In genomic region chr1:151251194-151252010, GRCm38 (mm10) we compare ENCODE assay signal across 8 mouse cellular contexts. TPM values are rescaled to one million over a fixed set of nuclear protein-coding genes. Genes with fewer than 3 reads are reported as not detected.
DNase-seq lines count a peak whose midpoint lies in the region; ATAC-seq and TF ChIP-seq lines count a peak whose summit lies in the region.

No protein-coding gene starts in this region.

- no peak for DNase-seq in kidney, postnatal 4 days
- no peak for DNase-seq in MEL (ENCODE audit: low read depth, low spot score)
- DNase-seq in gonadal fat pad, adult 2 months (ENCODE audit: low read depth) = peak; percentile 67
- DNase-seq in frontal cortex, postnatal 25 days (ENCODE audit: low spot score in 2 of 2) = no peak
- DNase-seq in left cerebral cortex, postnatal 4 days = no peak
- no peak for DNase-seq in left cerebral cortex, postnatal 14 days (ENCODE audit: low spot score in 2 of 2)

- no peaks in the 10 kb centered on the region for H3K27me3 ChIP-seq in kidney, embryonic 16.5 days (ENCODE audit: insufficient read depth, low read length)
- H3K27me3 ChIP-seq in MEL (ENCODE audit: control insufficient read depth in 1 of 2, insufficient read depth in 2 of 2, low read length in 2 of 2) = no peaks in the 10 kb centered on the region; a peak in 1 of 4 replicates

- no peak overlapping the region for H3K27ac ChIP-seq in kidney, embryonic 16.5 days (ENCODE audit: low read length)
- peak overlapping the region; percentile 64 for H3K27ac ChIP-seq in MEL (ENCODE audit: control insufficient read depth, low read depth, low read length)

- H3K4me3 ChIP-seq in kidney, embryonic 16.5 days (ENCODE audit: low read length) = peak overlapping the region; percentile 26
- peak overlapping the region; percentile 94 for H3K4me3 ChIP-seq in MEL (ENCODE audit: control insufficient read depth in 1 of 2, insufficient read depth in 1 of 2, low read depth in 2 of 2, low read length in 2 of 2)

- 72% methylated on average over 14 of the region's 14 CpGs for whole genome bisulfite sequencing in kidney, embryonic 16.5 days

- intact Hi-C loops in left cerebral cortex, postnatal 4 days (cut with DNase I) = no loop called here
- intact Hi-C loops in left cerebral cortex, postnatal 14 days (cut with DNase I) = loop anchor here (10.0 kb wide), 2 partner anchors 93 to 167 kb away; partner anchors contain the start of gene Ivns1abp

- H3K79me2 ChIP-seq in MEL (ENCODE audit: control insufficient read depth, insufficient read depth, low read length, poor library complexity) = no peaks in the 10 kb centered on the region; the same call in 1 of the 2 replicates

- no peak for TF ChIP-seq CTCF in MEL (IDR thresholded peaks at IDR 0.05 in 2 of 3, conservative IDR thresholded peaks at IDR 0.05 in 1 of 3; ENCODE audit: control insufficient read depth in 1 of 3, insufficient read depth in 1 of 3, low read depth in 2 of 3, low read length in 3 of 3, poor library complexity in 1 of 3, severe bottlenecking in 1 of 3)

- H3K36me3 ChIP-seq in kidney, embryonic 16.5 days (ENCODE audit: insufficient read depth, low read length) = no peaks in the 10 kb centered on the region
- peaks cover 0 to 4% of the 10 kb centered on the region in 2 experiments; a peak in 2 of 4 replicates for H3K36me3 ChIP-seq in MEL (ENCODE audit: control insufficient read depth in 1 of 2, insufficient read depth in 2 of 2, low read length in 2 of 2)

- TF ChIP-seq RAD21 in MEL (IDR thresholded peaks at IDR 0.05; ENCODE audit: low read depth, low read length) = no peak

- no peak for TF ChIP-seq POLR2A in MEL (IDR thresholded peaks at IDR 0.05; ENCODE audit: control insufficient read depth in 1 of 2, insufficient read depth in 1 of 2, low read depth in 1 of 2, low read length in 2 of 2, poor library complexity in 1 of 2)

- H3K9me3 ChIP-seq in kidney, embryonic 16.5 days (ENCODE audit: low read length) = no peaks in the 10 kb centered on the region
- H3K9me3 ChIP-seq in MEL (replicated peaks; ENCODE audit: insufficient read depth, low read length) = no peaks in the 10 kb centered on the region

- ATAC-seq in kidney, embryonic 16.5 days (ENCODE audit: low FRiP score, low TSS enrichment) = peak; percentile 64; the same call in 1 of the 2 replicates
- peak; percentile 8; the same call in 1 of the 2 replicates for ATAC-seq in megakaryocyte progenitor cell, adult 5-6 weeks (replicated peaks; ENCODE audit: poor library complexity)

- H3K4me2 ChIP-seq in kidney, embryonic 16.5 days (replicated peaks; ENCODE audit: low read depth, low read length) = peak overlapping the region; percentile 43

- TF ChIP-seq EP300 in MEL (IDR thresholded peaks at IDR 0.05; ENCODE audit: low read depth in 1 of 2, low read length in 2 of 2) = no peak; a peak in 1 of 4 replicates

- peaks cover 6% of the 10 kb centered on the region; the same call in 1 of the 2 replicates for H3K4me1 ChIP-seq in kidney, embryonic 16.5 days (ENCODE audit: insufficient read depth, low read length)
- H3K4me1 ChIP-seq in MEL (ENCODE audit: control insufficient read depth in 1 of 2, insufficient read depth in 2 of 2, low read length in 2 of 2) = peaks cover 3 to 5% of the 10 kb centered on the region in 2 experiments; a peak in 3 of 4 replicates

- H3K9ac ChIP-seq in kidney, embryonic 16.5 days (replicated peaks; ENCODE audit: low read length) = no peak overlapping the region
- peak overlapping the region; percentile 82 for H3K9ac ChIP-seq in MEL (ENCODE audit: control insufficient read depth, low read depth, low read length, poor library complexity, severe bottlenecking)

TF ChIP-seq in MEL, 35 proteins besides CTCF, POLR2A, EP300 and RAD21:
- TF ChIP-seq NELFE (IDR thresholded peaks at IDR 0.05; ENCODE audit: low read depth, low read length) (no peak), TAL1 (IDR thresholded peaks at IDR 0.05; ENCODE audit: low read length) (no peak), ZC3H11A (IDR thresholded peaks at IDR 0.05; ENCODE audit: low read depth, low read length) (no peak), SIN3A (IDR thresholded peaks at IDR 0.05; ENCODE audit: low read length) (no peak), NRF1 (IDR thresholded peaks at IDR 0.05; ENCODE audit: insufficient read depth, low read depth, low read length, poor library complexity, severe bottlenecking) (no peak), MYC (IDR thresholded peaks at IDR 0.05; ENCODE audit: low read depth, low read length) (no peak), HCFC1 (IDR thresholded peaks at IDR 0.05; ENCODE audit: low read depth, low read length) (no peak), USF1 (IDR thresholded peaks at IDR 0.05; ENCODE audit: low read depth, low read length) (no peak), ETS1 (IDR thresholded peaks at IDR 0.05; ENCODE audit: low read depth, low read length) (no peak), POLR2AphosphoS2 (IDR thresholded peaks at IDR 0.05; ENCODE audit: low read length) (no peak), KAT2A (conservative IDR thresholded peaks at IDR 0.05; ENCODE audit: low read depth, low read length) (no peak), ZKSCAN1 (IDR thresholded peaks at IDR 0.05; ENCODE audit: low read depth, low read length) (no peak)
TF ChIP-seq in MEL: peak in this region for 0.

RNA-seq across cellular contexts. Expression of gene Gm47996, which starts 41.5 kb away (rescaled TPM):
- 0.67 TPM in 2 replicates for polyA plus RNA-seq in kidney, embryonic 16.5 days (2015; fragmentation: Nextera tagmentation; extraction: Ambion mirVana)
- total RNA-seq in MEL (2012; rRNA removed) = not detected in 2 replicates
- not detected for polyA plus RNA-seq in MEL (2012; ENCODE audit: insufficient read depth in 1 of 2, insufficient read length in 2 of 2, low read depth in 1 of 2, low replicate concordance in 2 of 2, missing spikeins in 1 of 2)
- polyA plus RNA-seq in gonadal fat pad, adult 2 months (2012; rRNA removed) = 0.31 and 0.41 TPM in 2 replicates
- total RNA-seq in megakaryocyte progenitor cell, adult 5-6 weeks (2015) = not detected in 2 replicates
- not detected in 2 replicates for total RNA-seq in megakaryocyte progenitor cell, adult 5-6 weeks (2017)
- total RNA-seq in left cerebral cortex, postnatal 4 days (2021) = not detected
- total RNA-seq in left cerebral cortex, postnatal 14 days (2021) = not detected

RNA-seq across cellular contexts. Expression of gene 3110040M04Rik, which starts 47.5 kb away (rescaled TPM):
- 1.4 and 1.9 TPM in 2 replicates for polyA plus RNA-seq in kidney, embryonic 16.5 days (2015; fragmentation: Nextera tagmentation; extraction: Ambion mirVana)
- 0.19 TPM in 1 of 2 replicates, not detected in the other for total RNA-seq in MEL (2012; rRNA removed)
- polyA plus RNA-seq in MEL (2012; ENCODE audit: insufficient read depth in 1 of 2, insufficient read length in 2 of 2, low read depth in 1 of 2, low replicate concordance in 2 of 2, missing spikeins in 1 of 2) = under 1 TPM in 1 of 2 experiments, not detected in 1; 0.25 TPM
- 0.85 TPM in 1 of 2 replicates, not detected in the other for polyA plus RNA-seq in gonadal fat pad, adult 2 months (2012; rRNA removed)
- not detected in 2 replicates for total RNA-seq in megakaryocyte progenitor cell, adult 5-6 weeks (2015)
- 1.3 TPM in 1 of 2 replicates, not detected in the other for total RNA-seq in megakaryocyte progenitor cell, adult 5-6 weeks (2017)
- not detected for total RNA-seq in left cerebral cortex, postnatal 4 days (2021)
- total RNA-seq in left cerebral cortex, postnatal 14 days (2021) = not detected

RNA-seq across cellular contexts. Expression of gene Gm47995, which starts 53.2 kb away (rescaled TPM):
- polyA plus RNA-seq in kidney, embryonic 16.5 days (2015; fragmentation: Nextera tagmentation; extraction: Ambion mirVana) = 0.50 TPM in 1 of 2 replicates, not detected in the other
- total RNA-seq in MEL (2012; rRNA removed) = not detected in 2 replicates
- polyA plus RNA-seq in MEL (2012; ENCODE audit: insufficient read depth in 1 of 2, insufficient read length in 2 of 2, low read depth in 1 of 2, low replicate concordance in 2 of 2, missing spikeins in 1 of 2) = under 1 TPM in 1 of 2 experiments, not detected in 1; 0.18 TPM
- polyA plus RNA-seq in gonadal fat pad, adult 2 months (2012; rRNA removed) = 0.65 and 0.72 TPM in 2 replicates
- total RNA-seq in megakaryocyte progenitor cell, adult 5-6 weeks (2015) = not detected in 2 replicates
- total RNA-seq in megakaryocyte progenitor cell, adult 5-6 weeks (2017) = not detected in 2 replicates
- total RNA-seq in left cerebral cortex, postnatal 4 days (2021) = not detected
- not detected for total RNA-seq in left cerebral cortex, postnatal 14 days (2021)

RNA-seq across cellular contexts. Expression of gene Gm8947, which starts 59.2 kb away (rescaled TPM):
- 0.86 and 0.91 TPM in 2 replicates for polyA plus RNA-seq in kidney, embryonic 16.5 days (2015; fragmentation: Nextera tagmentation; extraction: Ambion mirVana)
- 0.08 TPM in 1 of 2 replicates, not detected in the other for total RNA-seq in MEL (2012; rRNA removed)
- polyA plus RNA-seq in MEL (2012; ENCODE audit: insufficient read depth in 1 of 2, insufficient read length in 2 of 2, low read depth in 1 of 2, low replicate concordance in 2 of 2, missing spikeins in 1 of 2) = not detected
- 0.55 and 1.9 TPM in 2 replicates for polyA plus RNA-seq in gonadal fat pad, adult 2 months (2012; rRNA removed)
- 0.30 TPM in 1 of 2 replicates, not detected in the other for total RNA-seq in megakaryocyte progenitor cell, adult 5-6 weeks (2015)
- not detected in 2 replicates for total RNA-seq in megakaryocyte progenitor cell, adult 5-6 weeks (2017)
- not detected for total RNA-seq in left cerebral cortex, postnatal 4 days (2021)
- not detected for total RNA-seq in left cerebral cortex, postnatal 14 days (2021)
